In genomic region chr8:8274211-8274641, GRCm38 (mm10) we compare ENCODE assay signal across 11 mouse cellular contexts.
A peak's percentile ranks its signal among the peaks of the same experiment; 100 is the strongest.
DNase-seq lines count a peak whose midpoint lies in the region; ATAC-seq and TF ChIP-seq lines count a peak whose summit lies in the region.
"Had no signal": no experiment of that assay in that cellular context is flagged by ENCODE, and none has a peak within 500 bp of the region (broad histone marks: within the 10 kb centered on the region; RNA-seq: fewer than 3 reads in every experiment).

No protein-coding gene starts in this region.

- intact Hi-C loops in gastrocnemius, postnatal 14 days (cut with DNase I; ENCODE audit: low total_unique reads), result no loop called here

- H3ac ChIP-seq in myocyte (ENCODE audit: control insufficient read depth, insufficient read length), result no peak overlapping the region

- no peaks in the 10 kb centered on the region for H3K27me3 ChIP-seq in myocyte (ENCODE audit: control insufficient read depth, insufficient read depth, insufficient read length)
- no peaks in the 10 kb centered on the region for H3K27me3 ChIP-seq in midbrain, embryonic 13.5 days
- H3K27me3 ChIP-seq: midbrain, embryonic 15.5 days had no signal

- no peak for TF ChIP-seq POLR2A in myocyte (IDR thresholded peaks at IDR 0.05; ENCODE audit: insufficient read length, low read depth)

- no peak overlapping the region for H3K27ac ChIP-seq in midbrain, embryonic 13.5 days
- H3K27ac ChIP-seq: midbrain, embryonic 15.5 days had no signal

- no peak overlapping the region for H3K9ac ChIP-seq in midbrain, embryonic 13.5 days (replicated peaks)
- H3K9ac ChIP-seq: midbrain, embryonic 15.5 days had no signal

- H3K9me3 ChIP-seq in midbrain, embryonic 13.5 days, result no peaks in the 10 kb centered on the region
- H3K9me3 ChIP-seq: midbrain, embryonic 15.5 days had no signal

- no peaks in the 10 kb centered on the region for H3K79me2 ChIP-seq in myocyte (ENCODE audit: control insufficient read depth, insufficient read depth)

- H3K36me3 ChIP-seq in myocyte (ENCODE audit: control insufficient read depth, insufficient read depth), result no peaks in the 10 kb centered on the region
- H3K36me3 ChIP-seq in midbrain, embryonic 13.5 days, result no peaks in the 10 kb centered on the region
- H3K36me3 ChIP-seq: midbrain, embryonic 15.5 days had no signal

- H3K4me2 ChIP-seq in myocyte (ENCODE audit: low read depth), result peak overlapping the region; percentile 49
- H3K4me2 ChIP-seq in midbrain, embryonic 13.5 days (replicated peaks), result no peak overlapping the region
- H3K4me2 ChIP-seq: midbrain, embryonic 15.5 days had no signal

- no peak for ATAC-seq in midbrain, embryonic 13.5 days
- ATAC-seq: intestine, embryonic 16.5 days; midbrain, embryonic 15.5 days had no signal

- DNase-seq in gastrocnemius, adult 18-20 months (ENCODE audit: low spot score), result peak; percentile 20
- DNase-seq in gastrocnemius, postnatal 14 days, result no peak
- peak; percentile 1 for DNase-seq in lung, postnatal 25 days (ENCODE audit: low spot score)
- DNase-seq in lung, postnatal 14 days, result no peak
- DNase-seq in cerebellum, adult 18-20 months, result peak; percentile 17 to 22
- DNase-seq in layer of hippocampus, adult 9-10 months (ENCODE audit: low spot score), result no peak
- DNase-seq: embryo, embryonic 11 days had no signal

- WGBS in midbrain, embryonic 13.5 days, result 78% methylated on average over 3 of the region's 3 CpGs

- H3K4me1 ChIP-seq in midbrain, embryonic 13.5 days (replicated peaks), result no peaks in the 10 kb centered on the region
- H3K4me1 ChIP-seq: midbrain, embryonic 15.5 days had no signal

- H3K4me3 ChIP-seq in myocyte, result no peak overlapping the region
- no peak overlapping the region for H3K4me3 ChIP-seq in midbrain, embryonic 13.5 days (replicated peaks)
- H3K4me3 ChIP-seq: midbrain, embryonic 15.5 days had no signal

TF ChIP-seq in myocyte, 11 proteins besides CTCF, POLR2A, EP300 and RAD21:
- TF ChIP-seq USF1 (IDR thresholded peaks at IDR 0.05; ENCODE audit: low read depth), result no peak
- TF ChIP-seq CEBPB (IDR thresholded peaks at IDR 0.05; ENCODE audit: insufficient read depth, poor library complexity, severe bottlenecking), result peak; percentile 56; the same call in 1 of the 2 replicates
- no peak for TF ChIP-seq SRF (IDR thresholded peaks at IDR 0.05; ENCODE audit: control insufficient read depth, insufficient read length, low read depth)
- no peak for TF ChIP-seq TCF3 (IDR thresholded peaks at IDR 0.05; ENCODE audit: insufficient read length, low read depth)
- TF ChIP-seq MYOG (IDR thresholded peaks at IDR 0.05; ENCODE audit: control insufficient read depth in 1 of 3, insufficient read depth in 1 of 3, insufficient read length in 2 of 3, low read depth in 2 of 3), result peak in 1 of 3 experiments; percentile 27
- no peak for TF ChIP-seq REST (IDR thresholded peaks at IDR 0.05; ENCODE audit: insufficient read depth, insufficient read length)
- TF ChIP-seq MYOD1 (IDR thresholded peaks at IDR 0.05; ENCODE audit: control insufficient read depth in 1 of 3, insufficient read length in 2 of 3, low read depth in 2 of 3), result peak in 1 of 3 experiments; percentile 8
- peak; percentile 49 for TF ChIP-seq TCF12 (IDR thresholded peaks at IDR 0.05; ENCODE audit: insufficient read depth, poor library complexity, severe bottlenecking)
- no peak for TF ChIP-seq POLR2AphosphoS2 (IDR thresholded peaks at IDR 0.05; ENCODE audit: insufficient read length, low read depth)
- no peak for TF ChIP-seq E2F4 (IDR thresholded peaks at IDR 0.05; ENCODE audit: insufficient read depth)
- no peak for TF ChIP-seq MAX (IDR thresholded peaks at IDR 0.05; ENCODE audit: low read depth)

Comparison
In these comparisons a context has a peak if more than half of its experiments do, and no peak if none do; other contexts are left out.
1. DNase-seq: peak in gastrocnemius, adult 18-20 months (single experiment), lung, postnatal 25 days (single experiment) and cerebellum, adult 18-20 months (2 of 2); none in gastrocnemius, postnatal 14 days (single experiment), lung, postnatal 14 days (single experiment) and layer of hippocampus, adult 9-10 months (single experiment).